Mouse (Mus musculus) neutrophil, adult 5-6 weeks (primary cell): ENCODE measurements at regions not wholly inside any gene's neighbourhood (a gene's known extent, or its start where the extent isn't known, plus 50 kb on each side); places are given as distances from the start of the nearest gene placed in this dataset.

Experiments used
- ATAC-seq: fragments of 151-379, 151-347 bp; 2 replicates; pipeline ENCODE4 v1.8.0; 2017; ENCODE audit warnings: mild to moderate bottlenecking, moderate TSS enrichment; ENCODE audit not compliant: insufficient number of reproducible peaks, poor library complexity, low FRiP score, severe bottlenecking; ENCODE audit errors: extremely low read depth

DNA sequence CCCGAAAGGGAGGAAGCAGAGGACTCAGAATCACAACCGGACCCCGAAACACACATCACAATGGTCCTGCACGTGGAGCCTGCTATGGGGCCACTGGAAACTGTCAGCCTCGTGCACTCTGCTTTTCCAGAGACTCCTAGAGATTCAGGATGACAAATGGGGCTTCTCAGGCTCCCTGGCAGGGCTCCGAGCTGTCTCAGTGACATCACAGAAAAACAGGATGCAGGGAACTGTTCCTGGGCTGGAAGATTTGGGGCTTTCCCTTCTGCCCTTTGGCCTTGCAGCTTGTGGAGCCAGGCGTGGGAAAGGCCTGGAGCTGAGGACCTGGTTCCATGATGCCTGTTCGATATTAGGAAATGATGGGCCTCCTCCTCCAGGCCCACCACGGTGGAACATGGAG is 225.4 kb upstream of the Sulf2 start:
- ATAC-seq: no peak

DNA sequence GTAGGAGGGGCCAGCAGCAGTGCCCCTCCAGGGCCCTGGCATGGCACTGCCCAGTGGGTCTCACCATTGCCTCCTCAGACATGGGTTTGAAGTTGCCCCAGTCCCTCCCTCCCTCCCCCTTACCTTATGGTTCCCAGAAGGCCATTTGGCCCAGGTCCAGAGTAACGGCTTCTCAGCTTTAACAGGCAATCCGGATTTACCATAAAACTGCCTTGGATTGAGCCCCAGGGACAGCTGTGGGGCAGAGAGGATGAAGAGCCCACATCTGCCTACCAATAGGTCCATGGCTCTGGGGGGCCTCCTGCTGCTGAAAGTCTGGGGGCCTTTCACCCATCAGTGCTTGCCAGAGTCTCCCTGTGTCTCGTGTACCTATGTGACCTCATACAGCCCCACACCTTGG is 222.9 kb upstream of the Sulf2 start:
- no peak for ATAC-seq

DNA sequence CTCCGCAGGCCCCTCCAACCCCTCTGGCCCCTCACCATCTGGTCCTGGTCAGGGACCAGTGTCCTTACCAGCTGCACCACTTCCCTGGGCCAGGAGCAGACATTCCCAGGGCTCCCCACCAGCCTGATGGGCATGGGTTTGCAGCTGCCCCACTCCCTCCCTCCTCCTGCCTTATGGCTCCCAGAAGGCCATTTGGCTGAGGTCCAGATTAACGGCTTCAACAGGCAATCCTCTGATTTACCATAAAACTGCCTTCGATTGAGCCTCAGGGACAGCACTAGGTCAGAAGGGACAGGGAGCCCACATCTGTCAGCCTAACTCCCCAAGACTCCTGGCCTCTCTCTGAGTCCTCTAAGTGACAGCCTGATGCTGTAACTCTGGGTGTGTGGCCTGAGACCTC is 221.9 kb upstream of the Sulf2 start:
- no peak for ATAC-seq

DNA sequence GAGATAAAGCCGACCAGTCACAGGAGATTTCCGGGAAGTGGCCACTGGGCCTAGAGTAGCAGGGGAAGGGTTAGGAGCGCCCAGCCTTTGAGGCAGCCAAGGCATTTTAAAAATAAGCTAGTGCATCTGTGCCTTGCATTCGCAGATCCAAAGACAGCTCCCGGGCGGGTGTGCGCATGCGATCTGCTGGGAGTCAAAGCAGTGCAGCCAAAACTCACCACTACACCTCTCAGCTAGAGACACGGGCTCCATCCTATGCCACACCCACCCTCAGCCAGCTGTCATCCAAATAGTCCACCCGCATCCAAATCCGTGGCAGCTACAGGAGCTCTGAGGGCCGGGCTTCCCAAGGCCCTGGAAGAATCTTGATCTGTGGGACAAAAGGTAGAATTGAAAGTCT is 220.2 kb upstream of the Sulf2 start:
- ATAC-seq: no peak

DNA sequence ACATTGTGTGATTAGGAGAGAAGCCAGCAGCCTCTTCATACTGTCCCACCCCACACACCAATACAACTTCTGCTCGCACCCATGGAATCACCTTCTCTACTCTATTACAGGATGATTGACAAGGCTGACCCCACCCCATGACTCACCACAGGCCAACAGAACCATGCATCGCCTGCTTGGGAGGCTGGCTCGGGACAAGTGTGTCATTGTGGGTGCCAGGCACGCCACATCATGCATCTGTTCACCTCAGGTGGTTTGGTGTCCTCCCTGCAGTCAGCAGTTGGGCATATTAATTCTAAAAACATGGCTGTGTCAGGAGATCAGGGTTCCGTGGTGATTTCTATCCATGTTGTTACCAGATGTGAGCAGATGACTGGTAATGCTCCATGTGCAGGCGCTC is 215.3 kb upstream of the Sulf2 start:
- ATAC-seq: no peak

DNA sequence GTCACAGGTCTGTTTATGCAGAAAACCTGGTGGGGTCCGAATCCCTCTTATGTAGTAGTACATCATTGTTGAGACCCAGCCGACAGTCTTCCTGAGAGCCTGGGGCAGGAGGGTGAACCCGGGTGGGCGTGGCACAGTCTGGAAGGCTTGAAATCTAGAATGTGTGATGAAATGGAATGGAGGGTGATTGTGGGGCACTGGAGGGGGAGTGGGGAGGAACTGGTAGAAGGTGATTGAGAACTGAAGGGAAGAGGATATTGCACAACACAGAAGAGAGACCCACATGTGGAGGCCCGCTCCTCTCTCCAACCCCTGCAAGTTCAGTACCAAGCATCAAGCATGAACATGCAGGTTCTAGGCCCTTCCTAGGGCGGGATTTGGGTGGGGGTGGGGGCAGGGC is 206.2 kb upstream of the Sulf2 start:
- ATAC-seq: no peak

DNA sequence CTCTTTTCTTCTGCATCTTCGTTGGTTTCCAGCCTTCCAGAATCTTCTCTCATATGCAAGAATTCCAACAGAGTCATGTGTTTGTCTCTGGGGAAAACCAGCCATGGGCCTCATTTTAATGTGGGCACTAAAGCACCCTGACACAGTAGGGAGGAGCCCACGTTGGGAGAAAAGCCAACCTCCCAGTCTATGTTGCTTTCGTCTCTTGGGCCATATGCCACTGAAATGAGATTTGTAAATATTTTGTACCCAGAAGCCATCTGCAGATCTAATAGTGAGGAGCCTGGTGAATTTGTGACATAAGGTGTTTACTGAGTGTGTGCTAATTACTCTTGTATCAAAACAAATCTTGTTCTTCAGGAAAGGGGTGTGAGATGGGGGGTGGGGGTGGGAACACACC is 205.3 kb upstream of the Sulf2 start:
- no peak for ATAC-seq

DNA sequence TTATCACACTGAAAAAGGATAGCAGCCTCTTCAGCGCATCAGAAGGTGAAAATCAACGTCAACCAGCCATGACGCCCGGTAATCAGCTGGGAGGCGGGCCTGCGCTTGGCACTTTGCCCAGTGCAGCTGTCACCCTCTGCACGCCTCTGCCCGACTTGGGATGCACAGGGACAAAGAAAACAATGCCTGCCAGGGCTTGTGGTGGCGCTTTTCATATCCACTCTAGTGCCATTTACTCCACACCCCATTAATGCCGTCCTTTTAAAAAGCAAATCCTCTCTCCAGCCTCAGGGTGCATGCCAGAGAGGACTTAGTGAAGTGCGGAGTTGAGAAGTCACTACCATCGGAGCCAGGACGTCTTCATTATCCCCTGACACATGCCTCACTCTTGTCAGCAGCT is 204.5 kb upstream of the Sulf2 start:
- no peak for ATAC-seq

DNA sequence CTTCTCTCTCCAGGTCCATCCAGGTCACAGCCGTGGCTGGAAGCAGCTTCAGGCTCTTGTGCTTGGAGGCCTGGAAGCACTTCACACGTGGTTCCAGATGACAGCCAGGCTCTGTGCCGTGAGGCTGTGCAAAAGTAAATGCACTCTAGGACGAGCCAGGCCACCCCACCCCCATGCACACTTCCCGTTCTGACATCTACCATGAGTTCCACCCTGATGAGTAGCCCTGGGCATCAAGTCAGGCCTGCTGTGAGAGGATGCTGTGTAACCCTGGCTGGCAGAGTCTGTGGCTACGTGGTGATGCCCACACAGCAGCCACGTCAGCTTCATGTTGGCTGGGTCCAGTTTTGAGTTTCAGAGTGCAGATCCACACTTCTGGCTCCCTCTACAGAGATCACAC is 202.4 kb upstream of the Sulf2 start:
- ATAC-seq: 0 out of 2 replicates have a peak, but pooled peaks have one; percentile 31

DNA sequence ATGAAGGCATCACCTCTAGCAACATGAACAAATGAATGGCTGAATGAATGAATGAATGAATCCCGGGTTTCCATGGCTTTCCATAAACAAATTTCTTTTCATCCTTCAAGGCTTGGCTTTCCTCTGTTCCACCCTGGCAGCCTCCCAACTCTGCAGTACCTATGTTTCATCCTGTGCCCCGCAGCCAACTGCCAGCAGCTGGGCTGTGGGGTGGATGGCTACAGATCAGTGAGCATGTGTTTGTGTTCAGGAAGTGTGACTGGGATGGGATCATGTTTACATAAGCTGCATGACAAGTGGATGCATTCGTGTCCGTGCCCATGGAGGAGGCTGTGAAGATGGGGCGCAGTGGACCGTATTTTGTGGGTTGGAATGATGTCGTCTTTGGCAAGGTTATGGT is 200.5 kb upstream of the Sulf2 start:
- ATAC-seq: no peak

DNA sequence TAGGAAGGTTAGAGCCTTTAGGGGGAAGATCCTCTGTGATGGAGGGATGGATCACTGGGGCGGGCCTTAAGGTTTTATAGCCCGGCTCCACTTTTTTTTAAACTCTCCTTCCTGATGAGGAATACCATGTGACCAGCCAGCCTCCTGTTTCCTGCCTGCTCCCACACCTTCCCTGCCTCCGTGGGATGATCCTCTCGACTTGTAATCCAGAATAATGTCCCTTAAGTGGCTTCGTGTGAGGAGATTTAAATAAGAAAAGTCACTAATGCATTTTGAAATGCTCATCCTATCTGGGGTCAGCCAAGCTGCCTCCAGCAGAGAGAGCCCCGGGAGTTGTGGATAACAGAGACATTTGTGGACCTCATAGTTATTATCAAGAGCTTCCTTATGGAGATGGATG is 200.0 kb upstream of the Sulf2 start:
- no peak for ATAC-seq

DNA sequence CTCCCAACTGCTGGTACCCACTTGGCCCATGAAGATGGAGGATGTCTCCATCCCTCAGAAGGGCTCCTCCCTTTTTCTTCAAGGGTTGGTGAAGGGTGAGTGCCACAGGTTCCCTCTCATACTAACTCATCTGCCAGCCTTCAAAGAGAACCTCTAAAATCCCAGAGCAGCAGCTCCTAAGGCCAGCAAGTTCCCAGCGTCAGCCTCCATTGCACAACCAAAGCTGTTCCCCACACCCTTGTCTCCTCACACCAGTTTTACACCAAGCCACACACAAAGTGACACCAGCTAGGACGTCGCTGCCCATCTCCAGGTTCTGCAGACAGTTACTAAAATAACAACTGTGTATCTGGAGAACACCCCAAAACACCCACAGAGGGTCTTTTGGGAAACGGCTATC is 198.9 kb upstream of the Sulf2 start:
- ATAC-seq: no peak

DNA sequence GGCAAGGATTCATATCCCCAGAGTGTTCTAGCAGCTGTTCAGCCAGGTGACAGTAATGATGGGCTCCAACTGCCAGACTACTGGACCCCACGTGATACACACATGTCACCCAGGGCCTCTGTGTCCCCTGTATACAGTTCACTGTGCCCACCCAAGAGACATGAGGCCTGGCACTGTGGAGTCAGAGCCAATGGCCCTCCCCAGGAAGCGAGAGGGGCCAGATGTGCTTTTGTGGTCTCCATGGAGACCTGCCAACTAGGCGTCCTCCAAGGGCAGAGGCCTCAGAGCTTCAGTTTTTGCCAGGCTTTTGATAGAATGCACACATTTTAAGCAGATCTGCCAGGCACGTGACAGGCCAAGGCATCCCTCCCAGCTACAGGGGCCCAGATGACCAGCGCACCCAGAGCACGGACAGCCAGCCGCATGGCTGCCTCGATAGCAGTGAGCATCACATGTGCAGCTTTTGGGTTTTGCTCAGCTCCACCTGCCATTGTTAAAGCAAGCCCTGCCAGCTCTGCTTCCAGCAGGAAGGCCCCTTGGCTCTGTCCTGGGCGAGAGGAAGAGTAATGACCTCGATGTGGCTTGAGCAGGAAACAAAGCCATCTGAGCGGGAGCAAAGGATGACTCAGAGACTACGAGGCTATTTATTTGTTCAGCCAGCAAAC is 198.1 kb upstream of the Sulf2 start:
- no peak for ATAC-seq

DNA sequence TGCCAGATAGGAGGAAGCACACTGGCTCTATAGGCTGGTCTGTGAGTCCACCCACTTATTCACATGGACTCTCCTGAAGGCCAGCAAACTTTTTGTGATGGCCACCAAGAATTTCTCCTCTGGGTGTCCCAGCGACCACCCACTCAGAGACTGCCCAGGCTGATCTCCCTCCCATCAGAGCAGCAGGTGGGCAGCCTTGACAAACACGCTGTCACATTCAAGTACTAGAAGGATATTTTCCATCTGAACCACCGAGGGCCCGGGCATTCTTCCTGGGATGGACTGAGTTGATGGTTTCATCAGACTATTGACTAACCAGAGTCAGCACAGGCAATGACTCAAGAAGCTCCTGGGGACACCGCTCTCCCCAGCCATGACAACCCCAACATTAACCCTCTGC is 196.5 kb upstream of the Sulf2 start:
- no peak for ATAC-seq

DNA sequence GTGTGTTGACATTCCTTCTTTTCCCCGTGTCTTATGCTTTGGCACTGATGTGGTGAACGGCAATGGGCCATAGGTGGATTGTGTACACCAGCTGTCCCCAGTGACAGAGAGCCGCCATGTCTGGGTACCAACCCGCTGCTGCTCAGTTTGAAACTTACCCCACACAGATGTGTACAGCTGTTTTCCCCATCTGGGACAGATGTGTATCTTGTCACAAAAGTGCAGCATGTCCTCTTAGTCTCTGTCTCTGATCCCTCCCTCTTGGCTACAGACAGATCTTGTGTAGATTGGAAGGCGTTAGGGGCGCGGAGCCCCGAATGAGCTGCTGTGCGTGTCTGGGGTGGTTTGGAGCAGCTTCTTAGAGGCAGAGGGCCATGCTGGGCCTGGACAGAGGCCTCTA is 196.1 kb upstream of the Sulf2 start:
- no peak for ATAC-seq

DNA sequence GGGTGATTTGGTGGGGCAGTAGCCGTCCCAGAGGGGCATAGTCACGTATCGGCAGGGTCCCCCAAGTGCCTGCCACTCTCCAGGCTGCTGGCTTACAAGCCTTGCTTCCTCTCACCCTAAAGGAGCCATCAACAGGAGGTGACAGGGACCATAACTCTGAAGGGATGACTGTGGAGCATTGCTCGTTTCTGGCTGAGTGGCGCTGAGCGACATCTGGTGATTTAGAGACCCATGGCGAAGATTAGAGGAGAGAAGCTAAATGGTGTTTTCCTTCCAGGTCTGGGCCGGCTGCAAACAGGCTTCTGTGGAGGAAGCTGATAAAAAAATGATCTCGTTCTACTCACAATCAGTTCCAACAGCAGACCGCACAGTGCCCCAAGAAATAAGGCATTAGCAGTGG is 193.2 kb upstream of the Sulf2 start:
- no peak for ATAC-seq

DNA sequence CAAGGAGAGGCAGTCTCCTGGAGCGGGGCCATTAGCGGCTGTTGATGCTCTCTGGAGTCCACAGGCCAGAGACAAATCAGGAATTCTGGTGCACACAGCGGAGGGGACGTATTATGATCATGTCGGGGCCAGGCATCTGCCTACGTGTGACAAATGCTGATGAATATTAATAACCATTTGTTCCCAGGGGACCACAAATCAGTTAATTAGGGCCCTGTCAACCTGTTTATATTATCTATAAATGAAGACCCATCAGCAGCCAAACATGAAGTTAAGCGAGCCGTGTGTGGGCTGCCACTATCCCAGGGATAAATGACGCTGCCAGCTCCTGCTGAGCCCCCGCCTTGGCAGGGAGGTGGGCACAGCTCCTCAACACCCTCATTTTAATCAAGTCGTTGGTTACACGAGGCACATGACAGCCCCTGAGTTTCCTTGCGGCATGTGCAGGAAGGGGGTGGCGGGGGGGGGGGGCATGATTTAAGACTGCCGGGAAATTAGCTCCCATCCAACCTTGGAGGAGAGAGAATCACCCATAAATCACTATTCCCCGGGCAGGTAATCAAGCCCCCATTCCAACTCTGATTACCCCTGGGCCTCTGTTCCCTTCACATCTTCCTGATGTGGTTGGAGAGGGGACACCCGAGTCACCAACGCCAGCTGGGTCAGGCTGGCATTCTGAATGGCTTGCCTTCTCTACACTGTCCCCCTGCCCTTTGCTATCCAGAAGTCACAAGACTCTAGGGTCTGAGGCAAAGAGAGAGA is 191.1 kb upstream of the Sulf2 start:
- ATAC-seq: no peak

DNA sequence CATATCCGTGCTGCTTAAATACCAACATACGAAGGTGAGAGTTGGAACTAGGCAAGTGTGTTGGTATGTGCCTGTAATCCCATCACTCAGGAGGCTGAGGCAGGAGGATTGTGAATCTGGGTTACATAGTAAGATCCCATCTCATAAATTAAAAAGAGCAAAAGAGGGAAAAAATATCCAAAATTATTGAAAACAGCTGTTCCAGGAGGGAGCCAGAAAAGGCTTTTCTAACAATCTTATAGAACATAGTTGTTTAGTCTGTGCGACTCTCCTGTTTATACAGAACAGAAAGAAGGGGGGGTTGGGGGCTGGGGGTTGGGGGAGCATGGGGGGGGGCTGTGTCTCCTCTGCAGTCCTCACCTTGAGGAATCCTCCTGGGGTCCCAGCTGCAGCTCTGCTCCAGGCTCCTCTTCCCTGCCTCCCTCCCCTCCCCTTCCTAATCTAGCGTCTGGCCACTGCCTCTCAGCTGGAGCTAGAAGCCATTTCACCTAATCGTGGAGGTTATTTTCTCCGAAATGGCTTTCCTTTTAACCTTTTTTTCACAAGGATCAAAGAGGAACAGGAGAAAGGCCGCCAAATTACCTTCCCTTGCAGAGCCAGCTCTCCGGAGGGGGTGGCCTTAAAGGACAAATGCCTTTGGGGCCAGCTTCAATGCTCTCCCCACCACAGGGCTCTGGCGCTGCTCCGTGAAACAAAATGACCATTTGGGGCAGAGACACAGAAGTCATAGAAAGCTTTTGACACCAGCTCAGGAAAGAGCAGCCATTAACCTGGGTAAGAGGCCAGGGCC is 188.3 kb upstream of the Sulf2 start:
- no peak for ATAC-seq

DNA sequence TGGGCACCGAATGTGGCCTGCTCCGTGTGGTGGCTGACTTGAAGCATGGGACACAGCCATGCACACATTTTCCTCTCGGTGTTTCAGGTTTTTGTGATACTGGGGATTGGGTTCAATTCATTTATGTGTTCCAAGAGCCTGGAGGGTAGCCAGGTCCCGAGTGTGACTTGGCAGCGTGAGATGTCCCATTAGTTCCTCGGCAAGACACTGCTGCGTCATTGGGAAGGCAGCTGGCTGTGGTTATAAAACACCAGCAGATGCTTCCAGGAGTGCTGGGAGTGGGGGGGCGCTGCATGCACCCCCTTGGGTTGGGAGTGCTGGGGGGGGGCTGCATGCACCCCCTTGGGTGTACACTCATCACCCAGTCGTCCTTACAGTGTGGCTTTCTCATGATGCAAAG is 186.9 kb upstream of the Sulf2 start:
- no peak for ATAC-seq

DNA sequence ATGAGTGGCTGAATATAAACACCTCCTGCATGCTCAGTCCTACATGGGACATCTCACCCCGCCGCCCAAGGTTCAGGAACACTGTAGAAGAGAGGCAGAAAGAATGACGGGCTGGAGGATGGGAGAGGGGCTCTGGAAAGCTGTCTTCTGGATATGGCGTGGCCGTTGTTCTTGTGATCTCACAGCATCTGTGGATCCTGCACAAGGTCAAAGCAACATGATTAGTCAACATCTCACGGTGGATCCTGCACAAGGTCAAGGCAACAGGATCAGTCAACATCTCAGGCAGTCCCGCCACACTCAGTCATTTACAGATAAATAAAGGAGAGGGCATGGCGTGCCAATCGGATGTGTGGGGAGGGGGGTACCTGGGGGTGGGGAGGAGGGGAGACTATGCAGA is 184.7 kb upstream of the Sulf2 start:
- no peak for ATAC-seq
